Mouse (Mus musculus) cortical plate, adult 2 months (tissue): ENCODE measurements at regions not wholly inside any gene's neighbourhood (a gene's known extent, or its start where the extent isn't known, plus 50 kb on each side); places are given as distances from the start of the nearest gene placed in this dataset.

Experiments used
- H3K27ac ChIP-seq: fragments of 200-500 bp; 2 replicates; pipeline ENCODE4 v1.5.1; 2012; ENCODE audit warnings: low read length, control low read depth, inconsistent platforms; ENCODE audit not compliant: insufficient read depth
- H3K4me1 ChIP-seq: fragments of 200-500 bp; 2 replicates; pipeline ENCODE4 v1.6.1; 2011; ENCODE audit warnings: low read length; ENCODE audit not compliant: control insufficient read depth, insufficient read depth
- H3K4me3 ChIP-seq: fragments of 200-500 bp; 2 replicates; pipeline ENCODE4 v1.5.1; 2011; ENCODE audit warnings: mild to moderate bottlenecking, low read length, control low read depth; ENCODE audit not compliant: insufficient read depth
- CTCF ChIP-seq: fragments of 200-500 bp; IDR thresholded peaks from 2 replicates; pipeline ENCODE4 v1.5.1; 2011; ENCODE audit warnings: mild to moderate bottlenecking, control low read depth, low read length; ENCODE audit not compliant: insufficient read depth; ENCODE audit errors: extremely low read depth
- POLR2A ChIP-seq: fragments of 200-500 bp; IDR thresholded peaks from 2 replicates; pipeline ENCODE4 v1.6.1; 2011; ENCODE audit warnings: mild to moderate bottlenecking, low read length, control low read depth; ENCODE audit not compliant: insufficient read depth; ENCODE audit errors: extremely low read depth

- no peak overlapping the region for H3K4me3 ChIP-seq
- TF ChIP-seq POLR2A = no peak
- TF ChIP-seq CTCF = peak; percentile 61; the same call in 1 of the 2 replicates
- H3K27ac ChIP-seq = no peak overlapping the region
- H3K4me1 ChIP-seq = no peaks in the 10 kb centered on the region
These were observed 1595.1 kb upstream of the Pcdh10 start for GRCm38 (mm10) chr3:43783000-43783588.

GRCm38 (mm10) chr3:43784170-43784569 is 1594.0 kb upstream of the Pcdh10 start:
- no peaks in the 10 kb centered on the region for H3K4me1 ChIP-seq
- TF ChIP-seq CTCF (no peak), POLR2A (no peak)
- no peak overlapping the region for H3K27ac ChIP-seq
- H3K4me3 ChIP-seq = no peak overlapping the region
